ENCODE assay signal across 8 mouse cellular contexts in the genomic region with DNA sequence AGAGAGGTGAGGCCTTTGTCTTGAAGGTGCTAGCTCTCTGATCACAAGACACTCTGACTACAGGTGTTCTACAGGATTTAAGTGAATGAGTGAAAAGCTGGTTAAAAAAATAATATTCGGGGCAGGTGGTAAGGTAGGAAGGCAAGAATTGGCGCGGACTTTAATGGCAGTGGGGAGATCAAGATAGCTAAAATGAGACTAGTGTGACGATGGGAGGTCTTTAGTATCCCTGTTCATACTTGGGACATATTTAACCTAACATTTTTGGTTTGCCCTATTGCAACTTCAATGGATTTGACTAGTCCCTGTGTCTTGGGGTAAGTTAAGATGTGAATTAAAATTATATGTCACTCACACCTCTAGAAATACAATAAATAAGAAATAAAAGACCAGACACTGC. TPM values are rescaled to one million over a fixed set of nuclear protein-coding genes. Genes with fewer than 3 reads are reported as not detected.
A peak's percentile ranks its signal among the peaks of the same experiment; 100 is the strongest.
DNase-seq lines count a peak whose midpoint lies in the region; ATAC-seq and TF ChIP-seq lines count a peak whose summit lies in the region.

No protein-coding gene starts in this region.

- no peak for TF ChIP-seq EP300 in lung, postnatal 0 days (IDR thresholded peaks at IDR 0.05)

- no peak overlapping the region for H3K9ac ChIP-seq in lung, postnatal 0 days (replicated peaks; ENCODE audit: low read depth)
- peak overlapping the region; percentile 24; the same call in 1 of the 2 replicates for H3K9ac ChIP-seq in limb, embryonic 12.5 days (replicated peaks)
- H3K9ac ChIP-seq in stomach, embryonic 16.5 days (ENCODE audit: low read length): peak overlapping the region; percentile 64; the same call in 1 of the 2 replicates

- DNase-seq in cerebellum, adult 2 months: no peak
- no peak for DNase-seq in cerebellum, postnatal 25 days
- no peak for DNase-seq in lung, postnatal 0 days (ENCODE audit: low spot score)
- no peak for DNase-seq in lung, postnatal 14 days
- no peak for DNase-seq in gastrocnemius, postnatal 14 days
- DNase-seq in urinary bladder, postnatal 14 days (ENCODE audit: low spot score): no peak

- ATAC-seq in lung, postnatal 0 days: no peak
- ATAC-seq in limb, embryonic 12.5 days (ENCODE audit: insufficient number of reproducible peaks, insufficient read depth, low FRiP score, low TSS enrichment, low read depth): no peak
- ATAC-seq in stomach, embryonic 16.5 days (ENCODE audit: insufficient read depth, low FRiP score): no peak

- 21% methylated on average over 4 of the region's 4 CpGs for WGBS in cerebellum, adult 2 months
- 27% methylated on average over 4 of the region's 4 CpGs for WGBS in lung, postnatal 0 days
- WGBS in limb, embryonic 12.5 days: 35% methylated on average over 4 of the region's 4 CpGs
- WGBS in stomach, embryonic 16.5 days: 26% methylated on average over 4 of the region's 4 CpGs

- H3K27me3 ChIP-seq in cerebellum, adult 2 months (ENCODE audit: control insufficient read depth, insufficient read depth, low read length): no peaks in the 10 kb centered on the region
- no peaks in the 10 kb centered on the region for H3K27me3 ChIP-seq in lung, postnatal 0 days (replicated peaks; ENCODE audit: insufficient read depth, low read length)
- H3K27me3 ChIP-seq in limb, embryonic 12.5 days: no peaks in the 10 kb centered on the region
- no peaks in the 10 kb centered on the region for H3K27me3 ChIP-seq in stomach, embryonic 16.5 days (ENCODE audit: control insufficient read depth, insufficient read depth, low read length)

- TF ChIP-seq CTCF in cerebellum, adult 2 months (IDR thresholded peaks at IDR 0.05; ENCODE audit: borderline replicate concordance, insufficient read depth, low read depth, low read length): no peak
- TF ChIP-seq CTCF in lung, postnatal 0 days (IDR thresholded peaks at IDR 0.05): no peak

- intact Hi-C loops in gastrocnemius, postnatal 14 days (cut with DNase I; ENCODE audit: low total_unique reads): no loop called here

- peak overlapping the region; percentile 32 for H3K4me3 ChIP-seq in cerebellum, adult 2 months (replicated peaks; ENCODE audit: insufficient read depth, low read depth, low read length)
- peak overlapping the region; percentile 74; the same call in 1 of the 2 replicates for H3K4me3 ChIP-seq in lung, postnatal 0 days (ENCODE audit: low read depth, low read length)
- peak overlapping the region; percentile 78 for H3K4me3 ChIP-seq in limb, embryonic 12.5 days (replicated peaks)
- peak overlapping the region; percentile 88 for H3K4me3 ChIP-seq in stomach, embryonic 16.5 days (replicated peaks; ENCODE audit: low read length)

- no peak for TF ChIP-seq POLR2A in cerebellum, adult 2 months (IDR thresholded peaks at IDR 0.05; ENCODE audit: borderline replicate concordance, insufficient read depth, low read length)

- H3K4me1 ChIP-seq in cerebellum, adult 2 months (ENCODE audit: control insufficient read depth, insufficient read depth, low read length): peaks cover 10% of the 10 kb centered on the region
- H3K4me1 ChIP-seq in lung, postnatal 0 days (ENCODE audit: insufficient read depth, low read depth, low read length): peaks cover 13% of the 10 kb centered on the region; the same call in 1 of the 2 replicates
- H3K4me1 ChIP-seq in limb, embryonic 12.5 days (replicated peaks): peaks cover 20% of the 10 kb centered on the region
- peaks cover 17% of the 10 kb centered on the region for H3K4me1 ChIP-seq in stomach, embryonic 16.5 days (ENCODE audit: control insufficient read depth, insufficient read depth, low read length)

- no peak overlapping the region for H3K27ac ChIP-seq in cerebellum, adult 2 months (ENCODE audit: insufficient read depth, low read length)
- no peak overlapping the region for H3K27ac ChIP-seq in lung, postnatal 0 days (ENCODE audit: low read length)
- H3K27ac ChIP-seq in limb, embryonic 12.5 days: no peak overlapping the region
- H3K27ac ChIP-seq in stomach, embryonic 16.5 days (ENCODE audit: low read length): no peak overlapping the region

- H3K4me2 ChIP-seq in lung, postnatal 0 days (replicated peaks; ENCODE audit: low read depth, low read length): peak overlapping the region; percentile 86
- peak overlapping the region; percentile 52 for H3K4me2 ChIP-seq in limb, embryonic 12.5 days
- H3K4me2 ChIP-seq in stomach, embryonic 16.5 days (ENCODE audit: low read depth, low read length): peak overlapping the region; percentile 53

- H3K9me3 ChIP-seq in lung, postnatal 0 days (ENCODE audit: low read length): no peaks in the 10 kb centered on the region
- no peaks in the 10 kb centered on the region for H3K9me3 ChIP-seq in limb, embryonic 12.5 days
- H3K9me3 ChIP-seq in stomach, embryonic 16.5 days (replicated peaks; ENCODE audit: control insufficient read depth, low read length): no peaks in the 10 kb centered on the region

- no peaks in the 10 kb centered on the region for H3K36me3 ChIP-seq in lung, postnatal 0 days (ENCODE audit: insufficient read depth, low read length)
- H3K36me3 ChIP-seq in limb, embryonic 12.5 days: peaks cover 21% of the 10 kb centered on the region
- peaks cover 11% of the 10 kb centered on the region for H3K36me3 ChIP-seq in stomach, embryonic 16.5 days (ENCODE audit: control insufficient read depth, insufficient read depth, low read length)

RNA-seq across cellular contexts. Expression of gene Ncln, which starts 0.8 kb away (rescaled TPM):
- 112 and 116 TPM in 2 replicates for polyA plus RNA-seq in cerebellum, adult 2 months (2012; rRNA removed)
- polyA plus RNA-seq in lung, postnatal 0 days (2015; fragmentation: Nextera tagmentation; extraction: Ambion mirVana): 40.7 and 46.7 TPM in 2 replicates
- 84.3 and 86.9 TPM in 2 replicates for polyA plus RNA-seq in limb, embryonic 12.5 days (2016; fragmentation: Nextera tagmentation; extraction: Ambion mirVana)
- polyA plus RNA-seq in stomach, embryonic 16.5 days (2015; fragmentation: Nextera tagmentation; extraction: Ambion mirVana): 88.4 and 96.7 TPM in 2 replicates
- 10 to 100 TPM; 39.1 to 47.3 TPM for total RNA-seq in gastrocnemius, postnatal 14 days (2021)

RNA-seq across cellular contexts. Expression of gene S1pr4, which starts 3.0 kb away (rescaled TPM):
- polyA plus RNA-seq in cerebellum, adult 2 months (2012; rRNA removed): 0.67 and 1.1 TPM in 2 replicates
- 19.0 and 19.3 TPM in 2 replicates for polyA plus RNA-seq in lung, postnatal 0 days (2015; fragmentation: Nextera tagmentation; extraction: Ambion mirVana)
- 0.28 and 0.53 TPM in 2 replicates for polyA plus RNA-seq in limb, embryonic 12.5 days (2016; fragmentation: Nextera tagmentation; extraction: Ambion mirVana)
- 1.2 TPM in 2 replicates for polyA plus RNA-seq in stomach, embryonic 16.5 days (2015; fragmentation: Nextera tagmentation; extraction: Ambion mirVana)
- total RNA-seq in gastrocnemius, postnatal 14 days (2021): under 1 TPM; 0.64 to 0.86 TPM

RNA-seq across cellular contexts. Expression of gene Celf5, which starts 14.5 kb away (rescaled TPM):
- polyA plus RNA-seq in cerebellum, adult 2 months (2012; rRNA removed): 57.3 and 60.6 TPM in 2 replicates
- 0.08 and 0.11 TPM in 2 replicates for polyA plus RNA-seq in lung, postnatal 0 days (2015; fragmentation: Nextera tagmentation; extraction: Ambion mirVana)
- 0.70 and 0.93 TPM in 2 replicates for polyA plus RNA-seq in limb, embryonic 12.5 days (2016; fragmentation: Nextera tagmentation; extraction: Ambion mirVana)
- polyA plus RNA-seq in stomach, embryonic 16.5 days (2015; fragmentation: Nextera tagmentation; extraction: Ambion mirVana): 1.3 and 1.5 TPM in 2 replicates
- under 1 TPM; 0.09 to 0.23 TPM for total RNA-seq in gastrocnemius, postnatal 14 days (2021)

RNA-seq across cellular contexts. Expression of gene Gna15, which starts 27.1 kb away (rescaled TPM):
- 1.3 and 1.4 TPM in 2 replicates for polyA plus RNA-seq in cerebellum, adult 2 months (2012; rRNA removed)
- 4.2 and 4.6 TPM in 2 replicates for polyA plus RNA-seq in lung, postnatal 0 days (2015; fragmentation: Nextera tagmentation; extraction: Ambion mirVana)
- 1.2 and 1.4 TPM in 2 replicates for polyA plus RNA-seq in limb, embryonic 12.5 days (2016; fragmentation: Nextera tagmentation; extraction: Ambion mirVana)
- polyA plus RNA-seq in stomach, embryonic 16.5 days (2015; fragmentation: Nextera tagmentation; extraction: Ambion mirVana): 9.0 and 11.0 TPM in 2 replicates
- total RNA-seq in gastrocnemius, postnatal 14 days (2021): 1 to 10 TPM in 1 of 2 experiments, under 1 TPM in 1; 0.60 to 1.2 TPM

RNA-seq across cellular contexts. Expression of gene Nfic, which starts 41.5 kb away (rescaled TPM):
- polyA plus RNA-seq in cerebellum, adult 2 months (2012; rRNA removed): 103 and 108 TPM in 2 replicates
- 73.6 and 83.9 TPM in 2 replicates for polyA plus RNA-seq in lung, postnatal 0 days (2015; fragmentation: Nextera tagmentation; extraction: Ambion mirVana)
- 30.8 and 31.1 TPM in 2 replicates for polyA plus RNA-seq in limb, embryonic 12.5 days (2016; fragmentation: Nextera tagmentation; extraction: Ambion mirVana)
- 74.8 and 82.5 TPM in 2 replicates for polyA plus RNA-seq in stomach, embryonic 16.5 days (2015; fragmentation: Nextera tagmentation; extraction: Ambion mirVana)
- total RNA-seq in gastrocnemius, postnatal 14 days (2021): 100 to 1,000 TPM; 262 to 320 TPM

Comparison
In these comparisons a context has a peak if more than half of its experiments do, and no peak if none do; other contexts are left out.
1. H3K4me3 ChIP-seq: peak in every context shown above with its lines; median percentile 88 in stomach, embryonic 16.5 days; 78 in limb, embryonic 12.5 days; 74 in lung, postnatal 0 days; 32 in cerebellum, adult 2 months.
2. RNA of gene Celf5, which starts 14.5 kb away (polyA plus RNA-seq): 57.3 to 60.6 TPM in cerebellum, adult 2 months; 1.3 to 1.5 TPM in stomach, embryonic 16.5 days, 0.70 to 0.93 TPM in limb, embryonic 12.5 days and 0.08 to 0.11 TPM in lung, postnatal 0 days; every median in the first group is over 10 times any median in the second.
3. Peak in every context shown above with its lines, with median percentiles within 50 percentile points of each other: H3K4me2 ChIP-seq.